Mouse (Mus musculus) small intestine, adult 2 months (tissue): Measurements from ENCODE around the gene Thrsp. TPM values are rescaled to one million over a fixed set of nuclear protein-coding genes. Genes with fewer than 3 reads are reported as not detected.

Source experiments
- H3K27ac ChIP-seq: fragments of 200-500 bp; 2 replicates; pipeline ENCODE4 v1.5.1; 2012; ENCODE audit warnings: low read depth, low read length, control low read depth, inconsistent platforms; ENCODE audit not compliant: insufficient read depth
- H3K27me3 ChIP-seq: fragments of 200-500 bp; 2 replicates; pipeline ENCODE4 v1.6.1; 2012; ENCODE audit warnings: mild to moderate bottlenecking, moderate library complexity, low read length, inconsistent platforms; ENCODE audit not compliant: control insufficient read depth, insufficient read depth
- H3K36me3 ChIP-seq: fragments of 200-500 bp; 2 replicates; pipeline ENCODE4 v1.6.1; 2012; ENCODE audit warnings: mild to moderate bottlenecking, low read length, control low read depth, inconsistent platforms; ENCODE audit not compliant: control insufficient read depth, insufficient read depth
- H3K4me1 ChIP-seq: fragments of 200-500 bp; 2 replicates; pipeline ENCODE4 v1.6.1; 2012; ENCODE audit warnings: low read length, inconsistent platforms, mixed read lengths; ENCODE audit not compliant: control insufficient read depth, insufficient read depth, insufficient read length
- H3K4me3 ChIP-seq: fragments of 200-500 bp; 2 replicates; pipeline ENCODE4 v1.5.1; 2012; ENCODE audit warnings: low read depth, mild to moderate bottlenecking, control low read depth, inconsistent platforms, low read length, moderate library complexity
- CTCF ChIP-seq: fragments of 200-500 bp; IDR thresholded peaks from 2 replicates; pipeline ENCODE4 v1.5.1; 2012; ENCODE audit warnings: low read depth, mild to moderate bottlenecking, control low read depth, inconsistent platforms, low read length, moderate library complexity, mixed read lengths; ENCODE audit not compliant: insufficient replicate concordance, insufficient read length; ENCODE audit errors: extremely low read depth
- POLR2A ChIP-seq: fragments of 200-500 bp; IDR thresholded peaks from 2 replicates; pipeline ENCODE4 v1.6.1; 2012; ENCODE audit warnings: low read depth, mild to moderate bottlenecking, control low read depth, inconsistent platforms, low read length, moderate library complexity
- WGBS: fragments of 180-500 bp; shearing (Covaris S2); methylation state at CpG from one replicate; pipeline ENCODE4 v1.1.7; 2018; 5-methylcytosine and 5-hydroxymethylcytosine counted together
- polyA plus RNA-seq: library from polyadenylated mRNA; depleted of rRNA; stranded (reverse); fragments of >200 nt; gene quantifications from 2 replicates; pipeline ENCODE4 v1.2.3, GENCODE M21; 2012

Thrsp gene
- polyA plus RNA-seq, 1 experiment = 2.8 TPM

- Histone ChIP-seq H3K27me3 (no peaks in the 10 kb centered on the region), H3K27ac (peak within 1 kb of the TSS; percentile 66), H3K36me3 (no peaks in the 10 kb centered on the region), H3K4me3 (peak within 1 kb of the TSS; percentile 80), H3K4me1 (peaks cover 6% of the 10 kb centered on the region; the same call in 1 of the 2 replicates)
- TF ChIP-seq POLR2A (peak; percentile 75), CTCF (no peak)
- WGBS = under 1% methylated on average over 54 of the region's 54 CpGs
Observed at GRCm38 (mm10) chr7:97399960-97400715, 17.4 kb downstream of the Thrsp start, which contains the start of gene Ndufc2. Gene Ndufc2 (plus strand): TSS chr7:97400003.

- TF ChIP-seq POLR2A (no peak), CTCF (no peak)
- Histone ChIP-seq H3K27ac (no peak overlapping the region), H3K4me3 (no peak overlapping the region), H3K36me3 (no peaks in the 10 kb centered on the region), H3K27me3 (no peaks in the 10 kb centered on the region), H3K4me1 (peaks cover 6% of the 10 kb centered on the region; the same call in 1 of the 2 replicates)
- WGBS = 85% methylated on average over 6 of the region's 6 CpGs
Observed at GRCm38 (mm10) chr7:97398943-97399342, 18.6 kb downstream of the Thrsp start.

GRCm38 (mm10) chr7:97394375-97394774, 23.2 kb downstream of the Thrsp start:
- Histone ChIP-seq H3K4me3 (no peak overlapping the region), H3K4me1 (no peaks in the 10 kb centered on the region; the same call in 1 of the 2 replicates), H3K27me3 (no peaks in the 10 kb centered on the region), H3K36me3 (peaks cover 5% of the 10 kb centered on the region; the same call in 1 of the 2 replicates), H3K27ac (no peak overlapping the region)
- 79% methylated on average over 2 of the region's 2 CpGs for WGBS
- TF ChIP-seq CTCF (no peak), POLR2A (no peak)

- peak overlapping the region; percentile 2; the same call in 1 of the 2 replicates for H3K27ac ChIP-seq
- H3K4me1 ChIP-seq = no peaks in the 10 kb centered on the region; the same call in 1 of the 2 replicates
- H3K4me3 ChIP-seq = no peak overlapping the region
- TF ChIP-seq CTCF (no peak), POLR2A (no peak)
- H3K36me3 ChIP-seq = peaks cover 11% of the 10 kb centered on the region
- 54% methylated on average over 6 of the region's 6 CpGs for WGBS
- H3K27me3 ChIP-seq = no peaks in the 10 kb centered on the region
Observed at GRCm38 (mm10) chr7:97392079-97392445, 25.5 kb downstream of the Thrsp start.

- peaks cover 13% of the 10 kb centered on the region for H3K36me3 ChIP-seq
- no peak overlapping the region for H3K4me3 ChIP-seq
- no peaks in the 10 kb centered on the region for H3K27me3 ChIP-seq
- no peaks in the 10 kb centered on the region; the same call in 1 of the 2 replicates for H3K4me1 ChIP-seq
- peak overlapping the region; percentile 2; the same call in 1 of the 2 replicates for H3K27ac ChIP-seq
- TF ChIP-seq CTCF (no peak), POLR2A (no peak)
- WGBS = 57% methylated on average over 13 of the region's 13 CpGs
Observed at GRCm38 (mm10) chr7:97391293-97392078, 26.0 kb downstream of the Thrsp start.

GRCm38 (mm10) chr7:97388541-97388940, 29.0 kb downstream of the Thrsp start:
- H3K27ac ChIP-seq = no peak overlapping the region
- H3K27me3 ChIP-seq = no peaks in the 10 kb centered on the region
- peaks cover 17% of the 10 kb centered on the region for H3K36me3 ChIP-seq
- H3K4me1 ChIP-seq = peaks cover 5% of the 10 kb centered on the region; the same call in 1 of the 2 replicates
- no peak for TF ChIP-seq POLR2A
- 95% methylated on average over 4 of the region's 4 CpGs for WGBS
- H3K4me3 ChIP-seq = no peak overlapping the region
